Mouse (Mus musculus): ENCODE data around the gene Atxn7l1. TPM values are rescaled to one million over a fixed set of nuclear protein-coding genes. Genes with fewer than 3 reads are reported as not detected.

Atxn7l1 gene
- 10 to 100 TPM; 55.3 to 61.1 TPM for total RNA-seq (2021)
- long read RNA-seq, transcript Atxn7l1-203 (4 exons, 1,675 nt) = major isoform, 23 of 28 reads
- long read RNA-seq, partial matches to known transcripts = 1 of 28 reads
- long read RNA-seq, other reads (novel, unspliced or antisense) = 3 of 28 reads

DNA sequence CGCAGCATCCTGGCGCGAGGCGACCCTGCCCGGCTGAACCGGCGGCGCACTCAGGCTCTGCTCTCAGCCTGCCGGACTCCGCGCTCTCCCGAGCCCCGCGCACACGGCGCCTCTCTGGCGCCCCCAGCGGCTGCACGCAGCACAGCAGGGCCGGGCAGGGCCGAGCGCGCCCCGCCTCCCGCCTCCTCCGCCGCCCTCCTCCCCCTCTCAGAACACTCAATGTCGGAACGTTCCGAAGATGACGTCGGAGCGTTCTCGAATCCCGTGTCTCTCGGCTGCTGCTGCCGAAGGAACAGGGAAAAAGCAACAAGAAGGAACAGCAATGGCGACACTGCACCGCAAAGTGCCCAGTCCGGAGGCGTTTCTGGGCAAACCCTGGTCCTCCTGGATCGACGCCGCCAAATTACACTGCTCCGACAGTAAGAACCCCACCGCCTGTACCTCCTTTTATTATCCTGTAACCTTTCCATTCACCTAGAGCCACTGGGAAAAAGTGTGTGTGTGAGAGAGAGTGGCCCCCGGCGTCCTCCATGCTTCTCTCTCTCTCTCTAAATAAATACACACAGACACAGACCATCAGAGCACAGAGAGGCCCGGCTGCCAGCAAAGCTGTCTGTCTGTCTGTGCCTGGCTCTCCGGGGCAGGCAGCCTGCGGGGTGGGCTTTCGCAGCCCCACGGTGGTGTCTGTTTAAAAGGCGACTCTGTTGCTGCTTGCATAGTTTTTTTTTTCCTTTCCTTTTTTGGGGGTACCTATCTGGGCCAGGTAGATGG, at the start of gene Atxn7l1:
Gene Atxn7l1 (plus strand): TSS at position 197 of the 771 bp plus-strand sequence.
- DNase-seq (ENCODE audit: low spot score in 2 of 2) = peak; percentile 89 to 96

DNA sequence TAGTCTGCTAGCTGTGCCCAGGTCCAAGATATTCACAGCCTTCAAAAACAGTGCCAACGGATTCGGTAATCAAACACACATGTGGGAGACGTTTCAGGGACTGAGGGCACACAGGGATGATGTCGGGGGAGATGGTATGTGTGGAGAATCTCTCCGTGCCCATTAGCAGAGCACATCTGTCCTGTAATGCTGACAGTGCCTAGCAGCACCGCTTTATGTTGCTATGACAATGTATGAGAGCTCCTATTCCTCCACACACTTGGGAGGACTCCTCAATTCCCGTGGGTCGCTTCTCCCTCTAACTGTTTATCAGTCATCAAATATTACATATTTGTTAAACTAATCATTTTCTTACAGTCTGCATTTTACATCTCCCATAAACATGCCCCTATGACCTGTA, 45.9 kb upstream of the Atxn7l1 start:
- DNase-seq (ENCODE audit: low spot score in 2 of 2) = no peak

DNA sequence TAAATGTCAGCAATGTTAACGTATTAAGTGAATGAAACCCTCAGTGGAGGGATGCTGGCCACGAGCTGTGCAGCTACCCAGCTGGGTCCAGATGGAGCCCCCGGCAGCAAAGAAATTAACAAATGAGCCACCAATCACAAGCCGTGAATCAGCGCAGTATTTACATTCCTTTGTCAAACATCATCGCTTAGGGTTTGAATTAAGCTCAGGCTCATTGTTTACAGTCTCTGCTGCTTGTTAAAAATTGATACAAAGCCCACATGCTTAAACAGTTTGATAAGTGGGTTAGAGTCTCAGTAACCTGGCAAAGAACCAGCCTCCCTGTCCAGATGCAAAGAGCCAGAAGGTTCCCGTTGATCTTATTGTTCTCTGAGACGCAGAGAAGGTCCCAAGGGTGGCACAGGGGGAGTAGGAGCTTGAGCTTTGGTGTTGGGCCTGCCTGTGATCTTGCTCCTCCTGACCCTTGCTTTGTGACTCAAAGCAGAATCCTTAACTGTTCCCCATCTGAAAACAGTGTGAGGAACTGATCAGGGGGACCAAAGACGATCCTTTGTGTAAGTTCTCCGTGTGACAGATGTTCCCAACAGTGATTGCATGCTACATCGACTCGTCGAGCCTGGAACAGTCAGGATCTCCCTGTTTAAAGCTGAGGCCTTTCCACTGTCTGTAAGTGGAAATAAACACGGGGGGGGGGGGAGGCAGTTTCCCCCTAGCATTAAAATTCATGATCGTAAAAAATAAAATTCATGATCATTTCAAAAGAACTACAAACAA, 45.0 kb upstream of the Atxn7l1 start:
- no peak for DNase-seq (ENCODE audit: low spot score in 2 of 2)

DNA sequence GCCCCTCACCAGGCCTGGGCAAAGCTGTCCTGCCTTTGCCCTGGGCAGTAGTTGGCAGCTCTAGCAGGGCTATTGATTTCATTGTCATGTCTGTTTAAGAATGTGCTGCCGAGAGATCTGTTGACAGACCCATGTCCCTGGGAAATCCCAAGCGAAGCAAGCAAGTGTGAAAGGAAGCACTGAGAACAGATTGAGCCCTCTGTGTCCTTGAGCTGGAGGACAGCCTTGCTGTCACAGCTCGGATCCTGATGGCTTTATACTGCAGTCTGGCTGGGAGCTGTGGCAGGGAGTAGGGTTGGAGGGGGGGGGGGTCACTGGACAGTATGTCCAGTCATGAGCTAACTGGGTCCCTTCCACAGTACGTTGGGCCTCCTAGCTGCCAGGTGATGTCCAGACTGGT, 41.8 kb upstream of the Atxn7l1 start:
- DNase-seq (ENCODE audit: low spot score in 2 of 2) = no peak

DNA sequence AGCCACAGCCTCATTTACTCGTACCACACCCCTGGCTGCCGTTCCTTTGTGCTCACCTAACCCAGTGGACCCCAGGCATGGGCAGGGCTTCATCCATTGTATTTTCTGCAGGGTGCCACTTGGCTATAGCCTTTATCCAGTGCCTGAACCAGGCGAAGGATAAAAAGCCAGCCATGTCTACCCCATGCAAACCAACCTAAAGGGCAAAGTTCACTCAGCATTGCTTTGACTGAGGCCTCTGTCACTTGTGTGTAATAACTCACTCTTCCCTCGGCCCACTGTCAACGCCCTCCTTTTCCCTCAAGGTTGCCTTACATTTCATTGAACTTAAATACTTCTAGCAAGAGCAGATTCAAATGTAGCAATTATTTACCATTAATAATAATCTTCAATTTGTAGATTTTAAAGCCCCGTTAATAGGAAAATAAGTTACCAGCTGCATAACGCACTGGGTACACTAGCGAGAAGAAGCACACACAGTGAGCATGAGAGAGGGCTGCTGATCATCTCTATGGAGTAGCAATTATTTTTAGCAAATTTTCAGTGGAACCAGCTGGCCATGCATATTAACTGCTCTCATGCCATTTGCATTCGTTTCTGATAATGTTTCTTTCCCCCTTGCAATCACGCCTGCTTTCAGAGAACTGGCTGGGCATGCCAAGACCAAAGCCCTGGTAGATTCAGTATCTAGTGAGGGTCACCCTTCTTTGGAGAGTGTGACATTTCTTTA, 40.9 kb upstream of the Atxn7l1 start:
- peak; percentile 32 to 76 for DNase-seq (ENCODE audit: low spot score in 2 of 2)

DNA sequence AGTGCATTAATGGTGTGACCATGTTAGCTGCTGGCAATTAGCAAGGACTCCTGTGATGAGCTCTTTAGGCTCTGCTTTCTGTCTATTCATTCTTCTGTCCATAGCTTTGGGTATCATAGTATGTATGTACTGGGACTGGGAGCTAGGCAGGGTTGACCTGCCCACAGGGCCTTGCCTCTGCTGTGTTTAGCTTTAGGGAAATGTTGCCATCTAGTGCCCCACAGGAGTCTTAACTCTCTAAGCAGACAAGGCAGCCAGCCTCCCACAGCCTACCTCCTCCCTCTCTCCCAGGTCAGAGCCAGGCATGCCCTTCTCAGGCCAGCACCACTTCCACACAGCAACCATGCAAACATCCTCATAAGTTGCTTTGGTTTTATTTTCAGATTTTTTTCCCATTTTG, 38.0 kb upstream of the Atxn7l1 start:
- peak in 1 of 2 experiments; percentile 56 for DNase-seq (ENCODE audit: low spot score in 2 of 2)

DNA sequence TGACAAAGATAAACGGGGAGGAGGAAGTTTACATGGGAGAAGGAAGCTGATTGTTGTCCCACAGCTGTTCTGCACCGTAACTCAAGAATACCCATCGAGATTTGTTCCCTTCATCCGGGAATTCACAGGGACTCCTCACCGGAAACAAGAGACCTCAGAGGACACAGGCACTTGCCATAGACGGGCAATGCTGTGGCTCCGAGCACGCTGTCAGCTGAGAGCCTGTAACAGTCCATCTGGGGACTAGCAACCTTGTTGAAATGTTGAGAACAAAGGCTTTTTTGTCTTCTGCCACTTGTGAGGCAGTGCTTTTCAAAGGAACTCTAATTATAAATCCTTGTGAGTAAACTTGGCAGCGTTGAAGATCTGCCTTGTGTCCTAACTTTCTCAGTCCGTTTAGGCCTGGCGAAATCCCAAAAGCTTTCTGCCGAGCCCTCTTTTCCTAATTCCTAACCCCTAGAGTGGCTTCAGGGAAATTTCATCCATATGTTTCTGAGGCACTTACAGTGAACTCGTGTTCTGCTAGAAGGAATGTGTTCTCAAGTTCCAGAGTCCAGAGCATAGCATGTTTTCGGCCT, 36.5 kb upstream of the Atxn7l1 start:
- peak in 1 of 2 experiments; percentile 56 for DNase-seq (ENCODE audit: low spot score in 2 of 2)

DNA sequence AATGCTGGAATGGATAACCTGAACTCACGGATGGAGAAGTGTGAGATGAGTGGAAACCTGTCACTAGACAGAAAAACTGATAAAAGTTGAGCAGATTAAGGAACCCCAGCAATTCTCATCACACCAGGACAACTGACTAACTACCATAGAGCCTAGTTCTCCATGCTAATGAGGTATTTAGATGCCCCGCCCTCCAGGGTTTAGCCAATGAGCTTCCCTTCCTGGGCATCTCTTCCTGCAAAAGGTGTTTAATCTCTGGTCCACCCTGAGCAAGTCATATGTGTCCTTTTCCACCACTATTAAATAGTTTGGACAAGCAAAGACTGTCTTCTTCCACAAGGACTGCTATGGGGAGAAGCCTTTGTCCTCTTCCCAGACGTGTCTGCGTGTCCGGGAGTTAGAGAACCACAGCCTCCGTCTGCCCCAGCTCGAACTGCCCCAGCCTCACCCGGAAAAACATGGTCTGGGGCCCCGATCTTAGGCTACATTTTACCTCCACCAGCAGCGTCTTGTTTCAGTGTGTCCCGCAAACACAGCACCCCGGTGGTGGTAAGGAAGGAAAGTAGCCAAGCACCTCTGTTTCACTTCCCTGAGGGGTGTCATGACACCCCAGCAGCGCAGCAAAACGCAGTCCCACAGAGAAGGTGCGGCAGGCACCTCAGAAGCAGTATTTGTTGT, 28.7 kb upstream of the Atxn7l1 start:
- no peak for DNase-seq (ENCODE audit: low spot score in 2 of 2)

DNA sequence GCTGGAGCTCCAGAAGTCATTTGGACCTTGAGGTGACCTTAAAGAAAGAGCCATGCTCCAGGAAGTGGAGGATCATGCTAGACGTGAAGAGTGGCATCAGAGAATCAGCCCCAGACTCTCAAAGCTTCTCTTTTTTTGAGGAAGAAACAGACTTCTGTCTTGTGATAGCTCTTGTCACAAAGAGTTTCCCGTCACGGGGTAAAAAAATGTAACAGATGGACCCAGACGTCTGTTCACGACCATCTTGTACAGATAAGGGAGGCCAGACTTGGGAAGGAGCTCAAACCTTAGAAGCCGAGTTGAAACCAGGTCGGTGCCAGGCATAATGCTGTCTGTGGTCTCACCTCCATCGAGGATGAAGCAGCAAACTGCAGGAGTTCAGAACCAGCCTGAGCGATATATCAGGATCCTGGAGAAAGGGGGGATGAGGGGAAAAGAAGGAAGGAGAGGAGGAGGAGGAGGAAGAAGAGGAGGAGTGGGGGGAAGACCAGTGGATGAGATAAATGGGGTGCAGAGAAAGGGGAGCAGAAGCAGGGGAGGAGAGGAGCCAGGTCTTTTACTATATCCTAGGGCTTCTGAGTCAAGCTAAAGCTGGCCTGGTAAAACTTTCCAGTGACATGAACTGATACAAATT, 21.8 kb upstream of the Atxn7l1 start:
- peak in 1 of 2 experiments; percentile 72 for DNase-seq (ENCODE audit: low spot score in 2 of 2)

DNA sequence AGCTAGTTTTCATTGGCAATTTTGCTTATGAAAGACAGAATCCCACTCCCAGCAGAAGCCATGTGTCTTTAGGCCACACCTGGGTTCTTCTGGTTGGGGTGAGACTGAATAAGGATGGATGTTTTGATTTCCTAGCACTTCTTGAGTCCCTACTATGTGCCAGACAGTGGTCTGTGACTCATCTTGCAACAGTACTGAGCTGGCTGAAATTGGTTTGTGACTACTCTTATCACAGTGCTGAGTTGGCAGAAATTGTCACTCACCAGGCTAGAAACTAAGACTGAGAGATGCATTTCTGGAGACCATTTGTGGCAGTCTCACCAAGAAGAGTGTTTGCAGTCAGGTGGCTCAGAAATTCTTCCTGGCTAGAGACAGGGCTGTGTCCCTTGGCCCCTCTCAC, 21.2 kb upstream of the Atxn7l1 start:
- DNase-seq (ENCODE audit: low spot score in 2 of 2) = no peak

DNA sequence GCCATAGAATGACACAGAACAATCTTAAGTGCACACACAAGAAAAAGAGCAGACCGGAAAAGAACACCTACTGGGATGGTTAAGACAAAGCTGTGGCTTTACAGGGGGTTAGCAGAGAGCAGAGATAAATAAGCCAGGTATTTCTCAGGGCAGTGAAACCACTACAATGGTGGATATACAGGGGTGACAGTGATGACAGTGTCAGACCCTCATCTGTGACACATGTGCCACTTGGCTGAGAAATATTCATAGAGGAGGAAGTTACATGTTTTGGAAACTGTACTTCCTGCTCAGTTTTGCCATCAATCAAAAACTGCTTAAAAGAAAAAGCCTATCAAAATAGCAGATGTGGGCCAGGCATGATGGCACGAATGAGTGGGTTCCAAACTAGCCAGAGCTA, 19.4 kb upstream of the Atxn7l1 start:
- DNase-seq (ENCODE audit: low spot score in 2 of 2) = no peak

DNA sequence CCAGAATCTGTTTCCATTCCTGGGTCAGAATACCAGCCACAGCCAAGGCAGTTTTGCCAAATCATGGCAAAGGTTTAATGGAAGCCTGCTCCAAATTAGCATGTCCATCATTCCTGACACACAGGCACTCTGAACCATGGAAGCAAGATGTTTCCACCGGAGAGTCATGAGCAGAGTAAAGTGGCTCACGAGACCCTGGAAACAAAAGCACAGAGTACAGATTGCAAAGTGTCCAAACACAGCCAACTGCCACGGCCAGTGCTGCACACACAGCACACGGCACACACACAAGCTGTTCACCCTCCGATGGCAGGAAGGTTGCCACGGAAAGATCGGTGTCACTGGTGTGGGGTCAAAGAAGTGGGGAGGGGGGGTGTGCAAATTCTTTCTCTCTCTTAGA, 18.8 kb upstream of the Atxn7l1 start:
- no peak for DNase-seq (ENCODE audit: low spot score in 2 of 2)

DNA sequence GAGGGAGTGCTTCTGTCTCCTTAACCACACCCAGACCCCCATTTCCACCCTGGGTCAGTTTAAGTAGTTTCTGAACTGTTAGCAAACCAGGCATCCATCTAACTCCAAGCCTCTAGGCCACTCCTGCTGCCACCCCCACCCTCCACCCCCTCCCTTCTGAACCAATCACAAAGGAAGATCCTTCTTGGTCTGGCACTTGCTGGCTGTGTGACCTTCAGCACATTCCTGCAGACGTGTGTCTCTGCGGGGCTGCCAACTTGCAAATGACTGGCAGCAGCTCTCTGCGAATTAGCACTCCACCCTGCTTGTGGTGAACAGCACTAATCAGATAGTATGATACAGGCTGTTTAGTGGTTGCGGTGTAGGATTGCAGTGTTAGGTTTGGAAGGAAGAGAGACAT, 18.1 kb upstream of the Atxn7l1 start:
- DNase-seq (ENCODE audit: low spot score in 2 of 2) = peak; percentile 35 to 55

DNA sequence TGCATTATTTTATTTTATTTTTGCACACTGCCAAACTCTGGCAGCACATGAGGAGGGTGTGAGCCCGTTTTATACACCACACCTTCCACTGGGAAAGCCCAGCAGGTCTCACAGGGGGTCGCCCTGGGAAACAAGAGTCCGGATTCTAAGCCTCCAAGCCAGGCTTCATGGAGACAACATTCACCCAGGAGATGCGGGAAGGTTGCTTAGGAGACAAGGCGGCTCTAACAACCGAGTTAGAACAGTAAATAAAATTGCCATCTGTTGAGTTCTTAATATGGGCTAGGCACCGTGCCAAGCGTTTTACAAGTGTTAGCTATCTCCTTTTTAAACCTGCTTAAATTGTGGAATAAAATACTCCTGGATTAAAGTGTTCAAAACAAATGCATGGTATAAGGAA, 17.1 kb upstream of the Atxn7l1 start:
- DNase-seq (ENCODE audit: low spot score in 2 of 2) = peak; percentile 72 to 93

DNA sequence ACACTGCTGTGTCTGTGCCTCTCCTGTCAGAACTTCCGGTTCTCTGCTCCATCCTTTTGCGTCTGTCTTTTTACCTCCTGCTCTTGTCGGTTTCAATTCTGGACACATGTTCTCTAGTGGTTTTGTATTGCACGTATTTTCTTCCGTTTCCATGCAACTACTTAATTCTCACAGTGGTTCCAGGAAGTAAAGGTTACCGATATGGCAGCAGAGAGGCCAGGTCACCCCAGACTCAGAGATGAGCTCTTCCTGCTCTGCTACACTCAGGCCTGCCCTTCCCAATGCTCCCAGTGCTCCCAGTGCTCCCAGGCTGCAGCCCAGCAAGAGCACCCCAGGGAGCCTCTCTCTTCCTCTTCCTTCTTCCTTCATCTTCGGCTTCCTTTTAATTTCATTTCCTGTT, 15.7 kb upstream of the Atxn7l1 start:
- no peak for DNase-seq (ENCODE audit: low spot score in 2 of 2)

DNA sequence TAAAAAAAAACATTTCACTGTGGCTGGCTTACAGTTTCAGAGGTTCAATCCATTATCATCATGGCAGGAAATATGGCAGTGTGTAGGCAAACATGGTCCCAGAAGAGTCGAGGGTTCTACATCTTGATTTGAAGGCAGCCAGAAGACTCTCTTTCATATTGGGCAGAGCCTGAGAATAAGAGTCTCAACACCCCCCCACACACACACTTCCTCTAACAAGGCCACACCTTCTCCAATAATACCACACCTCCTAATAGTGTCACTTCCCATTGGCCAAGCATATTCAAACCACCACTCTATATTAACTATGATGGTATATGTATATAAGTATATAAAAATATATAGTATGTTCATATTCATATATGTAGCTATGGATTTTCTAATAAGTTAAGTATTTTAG, 9.6 kb upstream of the Atxn7l1 start:
- no peak for DNase-seq (ENCODE audit: low spot score in 2 of 2)

DNA sequence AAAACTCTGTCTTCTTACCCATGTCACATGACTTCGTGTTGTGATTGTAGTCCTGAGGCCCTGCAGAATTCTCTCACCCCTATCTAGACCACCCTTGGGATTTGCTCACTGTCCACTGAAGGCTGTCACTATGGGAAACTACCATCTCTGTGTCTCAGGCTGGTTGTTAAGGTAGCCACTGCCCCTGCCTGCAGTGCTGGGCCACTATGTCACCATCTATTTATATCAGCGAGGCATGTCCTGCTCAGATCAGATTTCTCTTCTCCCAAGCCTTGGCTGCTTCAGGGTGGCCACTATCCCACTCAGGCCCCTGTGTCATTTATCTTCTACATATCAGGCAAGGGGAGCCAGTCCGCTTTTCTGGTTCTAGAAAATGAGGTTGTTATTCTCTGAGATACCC, 8.4 kb upstream of the Atxn7l1 start:
- DNase-seq (ENCODE audit: low spot score in 2 of 2) = no peak

DNA sequence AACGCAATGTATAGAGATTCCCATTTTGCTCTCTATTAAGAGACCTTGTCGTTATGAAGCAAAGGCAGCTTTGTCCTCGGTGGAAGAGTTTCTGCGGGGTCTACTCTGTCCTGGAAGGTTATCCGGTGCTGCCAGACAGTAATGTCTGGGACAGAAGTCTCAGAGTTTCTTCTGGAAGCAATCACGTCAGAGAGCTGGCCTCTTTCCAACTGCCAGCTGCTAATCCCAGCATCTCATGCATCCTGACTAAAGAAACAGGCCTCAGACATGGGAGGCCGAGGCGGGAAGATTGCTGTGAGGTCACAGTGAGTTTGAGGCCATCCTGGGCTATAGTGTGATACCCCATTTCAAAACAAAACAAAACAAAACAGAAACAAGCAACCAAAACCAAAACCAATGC, 3.0 kb upstream of the Atxn7l1 start:
- peak in 1 of 2 experiments; percentile 41 for DNase-seq (ENCODE audit: low spot score in 2 of 2)

DNA sequence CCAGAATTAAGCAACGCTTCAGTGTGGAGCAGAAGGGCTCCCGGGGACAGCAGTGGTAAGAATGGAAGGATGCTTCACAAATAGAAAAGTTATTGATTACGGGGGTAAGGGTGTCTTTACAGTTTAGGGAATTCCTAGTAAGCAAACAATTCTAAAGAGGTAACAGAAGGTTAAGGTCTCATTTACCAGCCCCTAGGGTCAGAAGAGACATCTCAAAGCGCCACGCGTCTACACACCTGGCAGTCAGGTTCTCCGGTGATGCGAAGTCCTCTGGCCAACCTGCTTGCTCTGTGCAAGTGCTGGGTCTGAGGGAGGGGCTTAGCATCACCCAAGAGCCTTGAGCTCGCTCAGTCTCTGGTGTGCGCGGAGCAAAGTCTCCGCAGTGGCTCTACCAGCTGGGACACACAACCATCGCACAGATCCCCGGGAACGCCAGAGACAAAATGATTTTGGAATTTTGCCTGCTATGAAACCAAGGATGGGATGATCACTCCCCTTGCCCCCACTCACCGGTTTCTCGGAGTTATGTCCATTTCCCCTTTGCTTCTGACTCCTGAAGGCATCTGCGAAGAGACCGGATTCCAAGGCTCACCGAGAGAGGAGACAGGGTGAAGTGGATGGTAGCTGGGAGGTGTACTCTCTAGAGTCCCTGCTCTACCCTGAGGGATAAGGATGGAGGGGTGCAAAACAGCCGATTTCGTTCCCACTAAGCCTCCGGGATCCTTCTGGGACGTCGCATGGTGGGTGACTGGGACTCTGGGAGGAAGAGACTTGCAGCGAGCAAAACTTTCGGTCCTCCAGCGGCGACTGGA, 665 bp upstream of the Atxn7l1 start:
- no peak for DNase-seq (ENCODE audit: low spot score in 2 of 2)

Data from layer of hippocampus, adult 18-20 months (tissue).